Mouse (Mus musculus): ENCODE results near the gene Gm136.

Gm136 gene

DNA sequence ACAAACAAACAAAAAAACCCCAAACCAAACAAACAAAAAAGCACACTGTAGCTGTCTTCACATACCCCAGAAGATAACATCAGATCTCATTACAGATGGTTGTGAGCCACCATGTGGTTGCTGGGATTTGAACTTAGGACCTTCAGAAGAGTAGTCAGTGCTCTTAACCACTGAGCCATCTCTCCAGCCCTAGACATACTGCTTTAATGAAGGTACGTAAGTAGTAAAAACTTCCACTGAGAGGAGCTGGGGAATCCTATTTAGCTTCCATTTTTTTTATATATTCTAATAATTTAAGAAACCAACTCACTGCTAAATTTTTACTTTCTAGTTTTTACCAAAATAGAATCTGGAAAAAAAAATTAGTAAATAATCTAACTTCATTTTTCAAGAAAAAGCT lies 41.0 kb downstream of the Gm136 start:
- no peak for DNase-seq (ENCODE audit: low spot score in 2 of 2)

DNA sequence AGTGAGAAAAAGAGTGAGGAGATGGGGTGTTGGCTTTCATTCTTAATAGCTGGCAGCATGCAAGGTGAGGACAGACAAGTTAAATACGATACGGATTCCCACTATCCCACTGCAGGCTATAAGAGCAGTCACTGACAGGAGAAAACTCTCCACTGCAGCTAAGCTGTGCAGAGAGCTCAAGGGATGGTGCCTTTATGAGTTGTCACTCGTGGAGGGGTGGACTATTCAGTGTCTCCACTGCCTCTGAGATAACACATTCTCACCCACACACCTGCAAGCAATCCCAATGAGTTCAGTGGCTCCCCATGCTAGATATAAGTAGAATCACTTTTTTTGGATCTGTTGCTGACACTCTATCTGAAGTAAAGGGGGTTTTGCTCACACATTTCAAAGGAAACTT lies 47.9 kb downstream of the Gm136 start:
- DNase-seq (ENCODE audit: low spot score in 2 of 2) = no peak

DNA sequence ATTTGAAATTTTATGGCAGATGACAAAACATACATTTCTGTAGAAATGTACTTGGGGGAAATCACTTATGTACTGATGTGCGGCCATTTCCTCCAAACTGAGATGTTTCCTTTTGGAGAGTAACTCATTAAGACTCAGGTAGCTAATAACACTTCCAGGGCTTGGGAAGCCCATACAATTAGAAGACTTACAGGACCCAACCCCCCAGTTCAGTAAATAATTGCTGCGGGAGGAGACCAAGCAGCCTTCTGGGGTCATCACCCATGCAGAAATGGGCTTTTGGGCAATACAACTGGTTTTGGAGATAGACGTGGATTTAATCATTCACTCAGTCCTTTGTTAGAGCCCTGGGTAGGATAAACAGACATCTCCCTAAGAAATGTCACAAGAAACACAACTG lies 48.8 kb downstream of the Gm136 start:
- DNase-seq (ENCODE audit: low spot score in 2 of 2) = no peak

DNA sequence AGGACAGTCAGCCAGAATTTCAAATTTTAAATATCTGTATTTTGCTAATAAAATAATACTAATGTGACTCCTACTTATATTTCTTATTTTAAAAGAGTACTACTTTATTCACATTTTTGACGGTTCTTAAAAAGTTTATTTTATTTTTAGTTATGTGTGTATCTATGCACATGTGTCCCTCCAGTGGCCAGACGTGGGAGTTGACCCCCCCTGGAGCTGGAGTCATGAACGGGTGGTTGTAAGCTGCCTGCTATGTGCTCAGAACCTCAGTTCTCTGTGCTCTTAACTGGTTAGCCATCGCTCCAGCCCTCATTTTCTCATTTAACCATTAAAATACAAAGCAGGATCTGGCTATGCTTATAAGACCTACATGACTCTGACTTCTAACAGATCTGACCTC lies 53.0 kb downstream of the Gm136 start:
- no peak for DNase-seq (ENCODE audit: low spot score in 2 of 2)

DNA sequence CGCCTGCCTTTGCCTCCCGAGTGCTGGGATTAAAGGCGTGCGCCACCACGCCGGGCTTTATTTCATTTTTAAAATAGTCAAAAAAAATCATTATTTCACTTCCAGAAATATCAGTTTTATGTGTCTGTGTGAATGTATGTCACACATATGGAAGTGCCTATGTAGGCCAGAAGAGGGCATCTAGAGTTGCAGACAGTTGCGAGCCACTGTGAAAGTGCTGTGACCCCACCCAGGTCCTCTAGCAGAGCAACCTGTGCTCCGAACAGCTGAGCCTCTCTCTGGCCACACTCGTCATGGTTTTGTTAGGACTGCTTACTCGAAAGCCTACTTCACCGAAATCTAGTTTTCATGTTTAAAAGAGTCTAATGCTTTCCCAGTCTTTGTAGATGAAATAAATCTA lies 53.8 kb downstream of the Gm136 start:
- no peak for DNase-seq (ENCODE audit: low spot score in 2 of 2)

DNA sequence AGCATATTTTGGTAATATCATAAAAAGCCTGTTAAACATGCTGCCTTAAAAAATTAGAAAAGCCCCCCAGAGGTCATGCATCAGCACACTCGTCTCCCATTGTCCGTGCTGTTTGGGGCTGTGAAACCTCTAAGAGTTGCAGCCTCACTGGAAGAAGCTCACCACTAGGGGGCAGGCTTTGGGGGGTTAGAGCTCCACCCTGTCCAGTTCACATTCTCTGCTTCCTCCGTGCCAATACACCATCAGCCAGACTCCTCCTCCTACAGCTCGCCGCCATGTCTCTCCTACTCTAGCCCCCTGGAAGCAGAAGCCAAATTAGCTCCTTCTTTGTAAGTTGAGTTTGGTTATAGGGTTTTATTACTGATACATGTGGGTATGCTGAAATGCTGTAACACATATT lies 54.5 kb downstream of the Gm136 start:
- DNase-seq (ENCODE audit: low spot score in 2 of 2) = peak; percentile 30 to 37
